Mouse (Mus musculus): ENCODE measurements at regions not wholly inside any gene's neighbourhood (a gene's known extent, or its start where the extent isn't known, plus 50 kb on each side); places are given as distances from the start of the nearest gene placed in this dataset.

DNA sequence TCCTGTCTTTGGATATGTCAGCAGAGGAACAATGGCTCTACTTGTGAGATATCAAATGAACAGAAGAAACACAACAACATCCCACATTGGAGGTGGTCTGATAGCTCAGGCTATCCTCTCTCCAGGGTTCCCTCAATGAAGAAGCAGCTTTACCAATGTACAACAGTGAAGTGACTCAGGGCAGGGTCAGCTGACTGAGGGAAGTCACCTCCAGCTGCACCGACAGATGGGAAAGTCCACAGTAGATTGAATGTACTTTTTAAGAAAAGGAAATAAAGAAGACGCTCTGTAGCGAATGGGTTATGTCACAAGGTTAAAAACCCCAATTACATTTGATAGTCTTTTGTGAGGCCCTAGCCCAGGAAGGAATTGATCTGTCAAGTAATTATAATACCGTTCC is 62.6 kb upstream of the Tnfaip3 start:
- TF ChIP-seq GATA4 (IDR thresholded peaks at IDR 0.05; ENCODE audit: insufficient replicate concordance, low read length): no peak

DNA sequence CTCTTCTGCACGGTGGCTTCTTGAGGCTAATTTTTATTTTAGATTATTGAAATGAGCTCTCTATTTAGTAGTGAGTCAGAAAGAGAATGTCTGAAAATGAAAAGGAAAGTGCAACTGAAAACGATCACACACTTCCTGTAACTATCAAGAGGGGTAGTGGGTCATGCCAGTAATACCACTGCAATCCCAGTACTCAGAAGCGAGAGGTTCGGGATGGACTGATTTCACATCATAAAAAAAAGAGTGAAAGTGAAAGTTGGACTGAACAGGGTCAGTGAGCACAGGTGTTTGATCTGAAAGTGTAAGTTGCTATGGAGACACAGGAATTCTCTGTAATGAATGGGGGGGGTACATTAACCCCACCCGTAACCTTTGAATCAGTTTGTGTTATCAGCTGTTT is 52.9 kb upstream of the Tnfaip3 start:
- no peak for TF ChIP-seq GATA4 (IDR thresholded peaks at IDR 0.05; ENCODE audit: insufficient replicate concordance, low read length)

DNA sequence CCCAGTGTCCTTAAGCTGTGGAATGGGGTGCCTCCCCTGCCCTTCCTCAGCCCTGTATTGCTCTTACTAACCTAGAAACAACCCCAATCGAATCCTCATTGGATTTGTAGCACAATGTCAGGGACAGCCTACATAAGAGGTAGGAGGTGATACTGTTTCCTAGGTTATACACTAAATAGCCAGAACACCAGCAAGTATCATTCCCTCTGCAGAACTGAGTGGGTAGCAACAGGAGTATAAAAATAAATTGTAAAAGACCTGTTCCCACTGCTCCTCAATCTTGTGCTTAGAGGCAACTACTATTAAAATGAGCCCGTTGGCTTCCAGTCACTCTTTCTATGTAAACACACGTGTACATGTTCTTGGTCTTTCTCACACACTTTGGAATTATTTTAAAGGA is 52.2 kb upstream of the Tnfaip3 start:
- TF ChIP-seq GATA4 (IDR thresholded peaks at IDR 0.05; ENCODE audit: insufficient replicate concordance, low read length): no peak

DNA sequence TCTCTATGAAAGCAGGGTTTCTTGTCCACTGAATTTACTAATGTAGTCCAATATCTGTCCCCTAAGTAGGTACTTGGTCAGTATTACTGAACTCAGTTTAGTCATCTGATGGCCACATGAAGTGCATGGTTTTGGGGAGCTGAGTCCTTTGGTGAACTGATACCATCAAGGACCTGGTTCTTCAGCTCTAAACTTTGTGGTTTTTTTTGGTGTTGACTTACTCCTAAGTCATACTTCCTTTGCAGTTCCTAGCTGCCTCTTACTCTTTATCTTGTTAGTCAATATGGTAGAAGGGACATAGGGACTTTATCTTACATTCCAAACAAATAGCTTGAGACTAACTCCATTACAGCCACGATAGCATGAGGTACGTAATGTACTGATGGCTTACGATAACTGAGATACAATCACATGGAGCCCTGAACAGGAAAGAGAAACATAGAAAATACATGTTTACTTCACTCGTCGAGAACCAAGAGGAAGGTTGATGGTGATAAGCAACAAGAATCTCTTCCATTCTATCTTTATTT is 51.4 kb upstream of the Tnfaip3 start:
- no peak for TF ChIP-seq GATA4 (IDR thresholded peaks at IDR 0.05; ENCODE audit: insufficient replicate concordance, low read length)
